Mouse (Mus musculus) spleen, postnatal 36 days (tissue): ENCODE data around the gene Gm9044.
"Not testable (repeated sequence)": the region's sequence is repeated elsewhere in the genome, so short reads cannot be mapped to it uniquely, and the experiment has no call there.

Experiments
- DNase-seq, 2 experiments: peaks; one replicate each; pipeline ENCODE4 v3.0.0; 2022; ENCODE audit warnings: low spot score in 2 of 2, mixed read lengths in 1 of 2

Gene Gm9044

GRCm38 (mm10) chr10:118332308-118332707, at the start of gene Gm9044:
Gene Gm9044 (minus strand): TSS chr10:118332408.
- DNase-seq: not testable (repeated sequence)

GRCm38 (mm10) chr10:118370443-118370842, 38.2 kb upstream of the Gm9044 start:
- DNase-seq: peak; percentile 69 to 80

- no peak for DNase-seq
These were observed 37.3 kb upstream of the Gm9044 start for GRCm38 (mm10) chr10:118369518-118369917.

- DNase-seq: not testable (repeated sequence)
These were observed 21.8 kb upstream of the Gm9044 start, which contains the start of gene Gm9049 for GRCm38 (mm10) chr10:118354005-118354404. Gene Gm9049 (minus strand): TSS chr10:118354105.

GRCm38 (mm10) chr10:118348579-118348978, 16.4 kb upstream of the Gm9044 start, which contains the start of gene Gm9048:
Gene Gm9048 (minus strand): TSS chr10:118348679.
- DNase-seq: not testable (repeated sequence)

- DNase-seq: not testable (repeated sequence)
These were observed 10.9 kb upstream of the Gm9044 start, which contains the start of gene Gm9046 for GRCm38 (mm10) chr10:118343155-118343554. Gene Gm9046 (minus strand): TSS chr10:118343255.

- not testable (repeated sequence) for DNase-seq
These were observed 5.5 kb upstream of the Gm9044 start, which contains the start of gene Gm9045 for GRCm38 (mm10) chr10:118337731-118338130. Gene Gm9045 (minus strand): TSS chr10:118337831.

GRCm38 (mm10) chr10:118326869-118327268, 5.3 kb downstream of the Gm9044 start, which contains the start of gene Gm9040:
Gene Gm9040 (minus strand): TSS chr10:118326969.
- DNase-seq: not testable (repeated sequence)

- DNase-seq: no peak
These were observed 13.2 kb downstream of the Gm9044 start for GRCm38 (mm10) chr10:118319024-118319423.

- not testable (repeated sequence) for DNase-seq
These were observed 30.1 kb downstream of the Gm9044 start for GRCm38 (mm10) chr10:118302133-118302532.

GRCm38 (mm10) chr10:118294938-118295337, 37.3 kb downstream of the Gm9044 start, which contains the start of gene Iltifb:
Gene Iltifb (minus strand): TSS chr10:118295038.
- DNase-seq: no peak

GRCm38 (mm10) chr10:118283016-118283415, 49.2 kb downstream of the Gm9044 start:
- not testable (repeated sequence) for DNase-seq

- not testable (repeated sequence) for DNase-seq
These were observed 49.6 kb downstream of the Gm9044 start for GRCm38 (mm10) chr10:118282565-118282964.
